Mouse (Mus musculus): Measurements from ENCODE around the gene Rnd1. TPM values are rescaled to one million over a fixed set of nuclear protein-coding genes. Genes with fewer than 3 reads are reported as not detected.

The Rnd1 gene
- polyA plus RNA-seq, 1 experiment from 2014 or later = 5.2 TPM

- Histone ChIP-seq H3K27me3 (ENCODE audit: control insufficient read depth, insufficient read depth, low read length) (peaks cover 24% of the 10 kb centered on the region), H3K4me2 (ENCODE audit: low read depth) (peak overlapping the region; percentile 96), H3K4me3 (ENCODE audit: low read depth, low read length) (peak overlapping the region; percentile 82; the same call in 1 of the 2 replicates), H3K9ac (ENCODE audit: low read length) (peak overlapping the region; percentile 94; the same call in 1 of the 2 replicates), H3K36me3 (ENCODE audit: control insufficient read depth, insufficient read depth, low read length) (0 out of 2 replicates have a peak, but pooled peaks cover 4% of the 10 kb centered on the region), H3K4me1 (ENCODE audit: control insufficient read depth, insufficient read depth, low read length) (peaks cover 34% of the 10 kb centered on the region), H3K9me3 (ENCODE audit: control insufficient read depth, low read length) (no peaks in the 10 kb centered on the region), H3K27ac (ENCODE audit: low read depth, low read length) (no peak overlapping the region)
- DNase-seq (ENCODE audit: low spot score) = no peak
- 44% methylated on average over 4 of the region's 5 CpGs for WGBS
- no peak for ATAC-seq (ENCODE audit: insufficient read depth, low FRiP score, low TSS enrichment)
Measured at GRCm38 (mm10) chr15:98636517-98636916, 40.7 kb downstream of the Rnd1 start.

GRCm38 (mm10) chr15:98635291-98635841 lies 41.9 kb downstream of the Rnd1 start:
- H3K4me2 ChIP-seq (ENCODE audit: low read depth) = peak overlapping the region; percentile 96
- H3K27ac ChIP-seq (ENCODE audit: low read depth, low read length) = peak overlapping the region; percentile 91; the same call in 1 of the 2 replicates
- H3K4me1 ChIP-seq (ENCODE audit: control insufficient read depth, insufficient read depth, low read length) = peaks cover 35% of the 10 kb centered on the region
- H3K36me3 ChIP-seq (ENCODE audit: control insufficient read depth, insufficient read depth, low read length) = no peaks in the 10 kb centered on the region
- no peak for ATAC-seq (ENCODE audit: insufficient read depth, low FRiP score, low TSS enrichment)
- H3K9ac ChIP-seq (ENCODE audit: low read length) = peak overlapping the region; percentile 94
- peak; percentile 58 for DNase-seq (ENCODE audit: low spot score)
- no peaks in the 10 kb centered on the region for H3K9me3 ChIP-seq (ENCODE audit: control insufficient read depth, low read length)
- H3K4me3 ChIP-seq (ENCODE audit: low read depth, low read length) = peak overlapping the region; percentile 82
- peaks cover 35% of the 10 kb centered on the region for H3K27me3 ChIP-seq (ENCODE audit: control insufficient read depth, insufficient read depth, low read length)
- under 1% methylated on average over 21 of the region's 21 CpGs for WGBS

DNA sequence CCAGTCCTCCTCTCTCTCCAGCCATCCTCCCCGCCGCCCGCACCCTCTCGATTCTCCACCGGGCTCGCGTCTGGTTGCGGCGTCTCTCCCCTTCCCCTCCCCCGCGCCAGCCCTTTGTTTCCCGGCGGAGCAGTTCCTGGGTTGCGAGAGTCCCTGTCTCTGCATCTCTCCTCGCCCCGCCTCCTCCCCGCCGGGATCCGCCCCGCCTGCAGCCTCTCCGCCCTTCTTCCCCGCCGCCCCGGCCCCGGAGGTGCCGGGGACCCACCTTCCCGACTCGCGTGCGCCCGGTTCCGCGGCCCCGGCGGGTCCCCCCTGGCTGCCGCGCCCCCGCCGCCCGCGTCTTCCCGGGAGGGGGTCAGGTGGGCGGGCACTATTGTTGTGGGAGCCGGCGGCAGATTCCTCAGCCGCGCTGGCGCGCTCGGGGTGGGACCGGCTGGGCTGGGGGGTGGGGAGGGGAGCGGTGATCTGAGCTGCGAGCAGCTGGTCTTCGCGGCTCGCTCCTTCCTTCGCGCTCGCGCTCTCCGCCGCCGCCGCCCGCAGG lies 42.6 kb downstream of the Rnd1 start:
- Histone ChIP-seq H3K27ac (ENCODE audit: low read depth, low read length) (peak overlapping the region; percentile 91), H3K9ac (ENCODE audit: low read length) (peak overlapping the region; percentile 94), H3K9me3 (ENCODE audit: control insufficient read depth, low read length) (no peaks in the 10 kb centered on the region), H3K4me1 (ENCODE audit: control insufficient read depth, insufficient read depth, low read length) (peaks cover 35% of the 10 kb centered on the region), H3K36me3 (ENCODE audit: control insufficient read depth, insufficient read depth, low read length) (no peaks in the 10 kb centered on the region), H3K27me3 (ENCODE audit: control insufficient read depth, insufficient read depth, low read length) (peaks cover 36% of the 10 kb centered on the region), H3K4me2 (ENCODE audit: low read depth) (peak overlapping the region; percentile 96), H3K4me3 (ENCODE audit: low read depth, low read length) (peak overlapping the region; percentile 82)
- ATAC-seq (ENCODE audit: insufficient read depth, low FRiP score, low TSS enrichment) = peak; percentile 75
- under 1% methylated on average over 60 of the region's 65 CpGs for whole genome bisulfite sequencing
- peak; percentile 91 for DNase-seq (ENCODE audit: low spot score)

GRCm38 (mm10) chr15:98633822-98634470 lies 43.3 kb downstream of the Rnd1 start:
- WGBS = 2% methylated on average over 25 of the region's 25 CpGs
- Histone ChIP-seq H3K27ac (ENCODE audit: low read depth, low read length) (peak overlapping the region; percentile 91), H3K4me1 (ENCODE audit: control insufficient read depth, insufficient read depth, low read length) (peaks cover 38% of the 10 kb centered on the region), H3K9ac (ENCODE audit: low read length) (peak overlapping the region; percentile 94), H3K4me3 (ENCODE audit: low read depth, low read length) (peak overlapping the region; percentile 82), H3K36me3 (ENCODE audit: control insufficient read depth, insufficient read depth, low read length) (no peaks in the 10 kb centered on the region), H3K9me3 (ENCODE audit: control insufficient read depth, low read length) (no peaks in the 10 kb centered on the region), H3K4me2 (ENCODE audit: low read depth) (peak overlapping the region; percentile 96), H3K27me3 (ENCODE audit: control insufficient read depth, insufficient read depth, low read length) (peaks cover 39% of the 10 kb centered on the region)
- ATAC-seq (ENCODE audit: insufficient read depth, low FRiP score, low TSS enrichment) (0 out of 2 replicates have a peak, but pooled peaks have one; percentile 8), DNase-seq (ENCODE audit: low spot score) (no peak)

DNA sequence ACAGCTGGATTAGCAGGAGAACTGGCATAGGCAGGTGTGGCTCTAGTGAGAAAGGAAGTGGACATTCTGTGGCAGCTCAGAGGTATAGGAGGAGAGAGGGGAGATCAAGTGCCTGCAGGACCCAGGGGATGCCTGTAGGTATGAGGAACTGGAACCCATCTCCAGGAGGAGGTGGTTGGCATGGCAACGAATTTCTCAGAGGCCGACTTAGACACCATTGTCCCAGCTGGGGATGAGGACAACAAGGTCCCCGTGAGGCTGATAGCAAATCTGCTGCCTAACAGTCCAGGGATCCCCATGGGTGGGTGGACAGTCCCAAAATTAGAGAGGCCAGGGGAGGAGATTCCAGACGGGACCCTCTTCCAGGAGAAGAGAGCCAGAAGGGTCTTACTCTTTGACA lies 44.3 kb downstream of the Rnd1 start:
- no peaks in the 10 kb centered on the region for H3K9me3 ChIP-seq (ENCODE audit: control insufficient read depth, low read length)
- ATAC-seq (ENCODE audit: insufficient read depth, low FRiP score, low TSS enrichment) (no peak), DNase-seq (ENCODE audit: low spot score) (no peak)
- H3K4me2 ChIP-seq (ENCODE audit: low read depth) = peak overlapping the region; percentile 96
- no peak overlapping the region for H3K27ac ChIP-seq (ENCODE audit: low read depth, low read length)
- peak overlapping the region; percentile 82 for H3K4me3 ChIP-seq (ENCODE audit: low read depth, low read length)
- 2% methylated on average over 4 of the region's 4 CpGs for WGBS
- H3K36me3 ChIP-seq (ENCODE audit: control insufficient read depth, insufficient read depth, low read length) = no peaks in the 10 kb centered on the region
- H3K27me3 ChIP-seq (ENCODE audit: control insufficient read depth, insufficient read depth, low read length) = peaks cover 39% of the 10 kb centered on the region
- peak overlapping the region; percentile 49 for H3K9ac ChIP-seq (ENCODE audit: low read length)
- peaks cover 46% of the 10 kb centered on the region for H3K4me1 ChIP-seq (ENCODE audit: control insufficient read depth, insufficient read depth, low read length)

DNA sequence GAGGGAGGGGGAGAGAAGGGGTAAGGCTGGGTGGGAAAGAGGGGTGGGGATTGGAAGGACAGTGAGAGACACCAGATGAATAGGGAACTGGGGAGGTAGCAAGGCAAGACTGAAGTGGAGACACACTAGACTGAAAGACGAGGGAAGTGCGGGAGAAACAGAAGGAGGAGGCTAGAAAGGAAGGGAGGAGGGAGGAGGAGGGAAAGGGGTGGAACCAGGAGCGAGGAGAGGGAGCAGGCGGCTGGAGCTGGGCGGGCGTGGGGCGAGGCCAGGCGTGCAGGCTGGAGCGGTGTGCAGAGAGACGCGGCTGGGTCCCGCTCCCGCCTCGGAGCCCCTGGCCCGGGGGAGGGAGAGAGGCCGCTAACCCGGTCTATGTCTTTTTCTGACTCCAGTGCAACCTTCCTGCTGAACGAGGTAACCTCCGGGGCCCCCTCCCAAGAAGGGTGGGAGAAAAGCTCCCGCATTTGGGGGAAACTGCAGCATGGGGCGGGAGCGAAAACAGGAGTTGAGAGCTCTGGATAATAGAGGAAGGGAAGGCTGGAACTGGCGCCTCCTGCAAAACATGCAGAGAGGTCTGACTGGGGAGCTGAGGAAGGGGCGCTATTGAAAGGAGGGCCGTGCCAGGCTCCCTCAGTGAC lies 45.0 kb downstream of the Rnd1 start:
- Histone ChIP-seq H3K27me3 (ENCODE audit: control insufficient read depth, insufficient read depth, low read length) (peaks cover 39% of the 10 kb centered on the region), H3K4me3 (ENCODE audit: low read depth, low read length) (peak overlapping the region; percentile 82), H3K4me2 (ENCODE audit: low read depth) (peak overlapping the region; percentile 96), H3K4me1 (ENCODE audit: control insufficient read depth, insufficient read depth, low read length) (peaks cover 46% of the 10 kb centered on the region), H3K27ac (ENCODE audit: low read depth, low read length) (no peak overlapping the region), H3K36me3 (ENCODE audit: control insufficient read depth, insufficient read depth, low read length) (no peaks in the 10 kb centered on the region), H3K9ac (ENCODE audit: low read length) (peak overlapping the region; percentile 49), H3K9me3 (ENCODE audit: control insufficient read depth, low read length) (no peaks in the 10 kb centered on the region)
- ATAC-seq (ENCODE audit: insufficient read depth, low FRiP score, low TSS enrichment) = no peak
- under 1% methylated on average over 18 of the region's 25 CpGs for WGBS
- peak; percentile 72 for DNase-seq (ENCODE audit: low spot score)

- no peak overlapping the region for H3K27ac ChIP-seq (ENCODE audit: low read depth, low read length)
- no peaks in the 10 kb centered on the region for H3K36me3 ChIP-seq (ENCODE audit: control insufficient read depth, insufficient read depth, low read length)
- peaks cover 43% of the 10 kb centered on the region for H3K4me1 ChIP-seq (ENCODE audit: control insufficient read depth, insufficient read depth, low read length)
- H3K4me2 ChIP-seq (ENCODE audit: low read depth) = peak overlapping the region; percentile 96
- H3K9me3 ChIP-seq (ENCODE audit: control insufficient read depth, low read length) = no peaks in the 10 kb centered on the region
- ATAC-seq (ENCODE audit: insufficient read depth, low FRiP score, low TSS enrichment) (peak; percentile 43; the same call in 1 of the 2 replicates), DNase-seq (ENCODE audit: low spot score) (peak; percentile 91)
- H3K4me3 ChIP-seq (ENCODE audit: low read depth, low read length) = peak overlapping the region; percentile 82
- no peak overlapping the region; the same call in 1 of the 2 replicates for H3K9ac ChIP-seq (ENCODE audit: low read length)
- H3K27me3 ChIP-seq (ENCODE audit: control insufficient read depth, insufficient read depth, low read length) = peaks cover 36% of the 10 kb centered on the region
- under 1% methylated on average over 18 of the region's 18 CpGs for WGBS
Measured at GRCm38 (mm10) chr15:98631493-98631892, 45.8 kb downstream of the Rnd1 start.

DNA sequence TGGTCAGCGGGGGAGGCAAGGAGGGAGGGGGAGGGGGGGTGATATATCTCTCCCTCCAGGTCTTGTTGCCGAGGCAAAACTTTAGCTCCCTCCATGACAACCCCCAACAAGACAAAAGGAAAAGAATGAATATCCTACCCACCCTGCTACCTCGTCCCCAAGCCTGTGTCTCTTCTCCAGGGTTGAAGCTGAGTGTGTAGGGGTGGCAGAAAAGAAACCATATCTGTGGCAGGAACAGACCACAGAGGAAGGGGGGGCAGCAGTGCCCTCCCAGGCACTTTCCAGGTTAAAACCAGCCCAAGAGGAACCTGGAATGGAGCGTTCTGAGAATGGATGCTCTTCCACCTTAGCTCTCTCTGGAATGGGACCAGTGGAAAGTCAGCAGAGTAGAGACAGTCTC lies 46.7 kb downstream of the Rnd1 start, which contains the start of gene Cacnb3:
Gene Cacnb3 (plus strand): TSS at position 301 of the 400 bp plus-strand sequence.
- H3K27ac ChIP-seq (ENCODE audit: low read depth, low read length) = no peak within 1 kb of the TSS
- 31% methylated on average over 4 of the region's 4 CpGs for WGBS
- H3K9me3 ChIP-seq (ENCODE audit: control insufficient read depth, low read length) = no peaks in the 10 kb centered on the region
- no peaks in the 10 kb centered on the region for H3K36me3 ChIP-seq (ENCODE audit: control insufficient read depth, insufficient read depth, low read length)
- H3K4me1 ChIP-seq (ENCODE audit: control insufficient read depth, insufficient read depth, low read length) = peaks cover 35% of the 10 kb centered on the region
- H3K27me3 ChIP-seq (ENCODE audit: control insufficient read depth, insufficient read depth, low read length) = peaks cover 31% of the 10 kb centered on the region
- ATAC-seq (ENCODE audit: insufficient read depth, low FRiP score, low TSS enrichment) (no peak), DNase-seq (ENCODE audit: low spot score) (no peak)
- H3K9ac ChIP-seq (ENCODE audit: low read length) = no peak within 1 kb of the TSS; the same call in 1 of the 2 replicates
- H3K4me2 ChIP-seq (ENCODE audit: low read depth) = peak within 1 kb of the TSS; percentile 96
- H3K4me3 ChIP-seq (ENCODE audit: low read depth, low read length) = peak within 1 kb of the TSS; percentile 82
